Mouse (Mus musculus): ENCODE data around the gene Stt3b. TPM values are rescaled to one million over a fixed set of nuclear protein-coding genes. Genes with fewer than 3 reads are reported as not detected.
A peak's percentile ranks its signal among the peaks of the same experiment; 100 is the strongest.

Stt3b gene
- polyA plus RNA-seq, 2 experiments = 67.2 to 117 TPM

DNA sequence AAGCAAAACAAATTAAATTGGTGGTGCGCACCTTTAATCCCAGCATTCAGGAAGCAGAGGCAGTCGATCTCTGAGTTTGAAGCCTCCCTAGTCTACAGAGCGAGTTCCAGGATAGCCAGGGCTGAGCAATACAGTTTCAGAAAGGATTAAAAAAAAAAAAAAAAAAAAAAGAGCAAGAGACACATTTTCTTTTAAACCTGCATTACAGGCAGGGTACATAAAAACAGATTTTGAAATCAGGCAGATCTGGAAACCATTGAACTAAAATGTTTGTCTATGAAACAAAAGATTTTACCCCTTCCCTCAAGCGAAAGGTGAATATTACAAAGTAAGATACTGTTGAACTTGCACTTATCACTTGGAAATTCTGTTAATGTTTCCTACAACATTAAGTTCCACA is 6.1 kb downstream of the Stt3b start:
- no peak overlapping the region for H3K27ac ChIP-seq (replicated peaks; ENCODE audit: low read depth, low read length)
- peaks cover 30% of the 10 kb centered on the region for H3K4me1 ChIP-seq (ENCODE audit: control insufficient read depth, insufficient read depth, low read length)
- no peak for TF ChIP-seq POLR2A (IDR thresholded peaks at IDR 0.05; ENCODE audit: borderline replicate concordance, extremely low read depth, insufficient read depth, insufficient read length)
- ATAC-seq (ENCODE audit: low FRiP score, low read depth) = no peak
- no peaks in the 10 kb centered on the region for H3K27me3 ChIP-seq (ENCODE audit: control insufficient read depth, insufficient read depth, low read length)
- no peak overlapping the region for H3K9ac ChIP-seq (ENCODE audit: low read depth, low read length, severe bottlenecking)
- 79% methylated on average over 4 of the region's 4 CpGs for WGBS
- no peaks in the 10 kb centered on the region for H3K9me3 ChIP-seq (ENCODE audit: control insufficient read depth, low read length)
- no peak for DNase-seq (ENCODE audit: low spot score)
- no peak overlapping the region for H3K4me3 ChIP-seq (replicated peaks; ENCODE audit: low read length)
- no peak overlapping the region for H3K4me2 ChIP-seq (replicated peaks; ENCODE audit: low read depth, low read length, severe bottlenecking)
- H3K36me3 ChIP-seq (ENCODE audit: control insufficient read depth, insufficient read depth, low read length) = no peaks in the 10 kb centered on the region; the same call in 1 of the 2 replicates

DNA sequence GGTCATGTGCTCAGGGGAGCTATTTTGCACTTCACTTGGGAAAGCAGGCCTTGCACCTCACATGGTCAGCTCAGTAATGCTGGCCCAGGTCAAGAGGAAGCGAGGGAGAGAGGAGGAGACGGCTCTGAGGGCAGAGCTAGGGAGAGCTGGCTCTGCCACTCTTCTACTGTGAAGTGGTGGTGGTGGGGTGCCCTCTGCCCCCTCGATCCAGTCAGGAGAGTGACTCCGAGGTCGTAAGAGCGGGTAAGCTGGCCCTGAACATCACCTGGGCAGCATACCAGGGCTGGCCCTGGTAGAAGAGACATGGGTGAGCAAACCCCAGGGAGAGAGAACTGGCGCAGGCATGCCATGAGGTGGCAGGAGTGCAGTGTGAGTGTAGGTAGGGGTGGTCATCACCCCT is 8.6 kb downstream of the Stt3b start:
- Histone ChIP-seq H3K4me3 (replicated peaks; ENCODE audit: low read length) (no peak overlapping the region), H3K27me3 (ENCODE audit: control insufficient read depth, insufficient read depth, low read length) (no peaks in the 10 kb centered on the region), H3K4me1 (ENCODE audit: control insufficient read depth, insufficient read depth, low read length) (peaks cover 14% of the 10 kb centered on the region), H3K27ac (replicated peaks; ENCODE audit: low read depth, low read length) (no peak overlapping the region), H3K4me2 (replicated peaks; ENCODE audit: low read depth, low read length, severe bottlenecking) (no peak overlapping the region), H3K36me3 (ENCODE audit: control insufficient read depth, insufficient read depth, low read length) (no peaks in the 10 kb centered on the region; the same call in 1 of the 2 replicates), H3K9ac (ENCODE audit: low read depth, low read length, severe bottlenecking) (no peak overlapping the region), H3K9me3 (ENCODE audit: control insufficient read depth, low read length) (no peaks in the 10 kb centered on the region)
- 82% methylated on average over 7 of the region's 7 CpGs for WGBS
- ATAC-seq (ENCODE audit: low FRiP score, low read depth) = no peak
- no peak for TF ChIP-seq POLR2A (IDR thresholded peaks at IDR 0.05; ENCODE audit: borderline replicate concordance, extremely low read depth, insufficient read depth, insufficient read length)
- no peak for DNase-seq (ENCODE audit: low spot score)

DNA sequence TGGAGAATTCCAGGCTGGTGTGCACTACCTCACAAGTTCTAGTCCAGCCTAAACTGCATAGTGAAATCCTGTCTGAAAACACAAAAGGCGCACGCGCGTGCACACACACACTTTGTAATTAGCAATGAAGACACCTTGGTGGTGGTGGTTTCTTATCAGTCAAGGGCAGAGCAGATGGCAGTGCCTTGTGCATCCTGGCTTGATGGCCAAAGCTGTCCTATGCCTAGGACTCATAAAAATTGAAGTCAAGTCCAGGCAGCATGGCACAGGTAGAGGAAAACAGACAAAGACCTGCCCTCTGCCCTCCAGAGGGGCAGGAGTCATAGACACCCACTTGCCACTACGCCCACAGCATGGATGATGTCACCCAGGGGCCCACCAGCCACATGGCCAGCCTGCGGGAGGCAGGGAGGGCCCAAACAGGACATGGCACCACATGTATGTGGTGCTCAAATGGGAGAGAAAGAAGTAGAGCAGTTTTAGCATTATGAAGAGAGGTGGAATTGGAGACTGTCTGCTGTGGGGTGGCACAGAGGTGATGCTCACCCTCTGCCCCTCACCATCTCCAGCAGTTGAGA is 9.1 kb downstream of the Stt3b start:
- H3K4me2 ChIP-seq (replicated peaks; ENCODE audit: low read depth, low read length, severe bottlenecking) = no peak overlapping the region
- H3K4me3 ChIP-seq (replicated peaks; ENCODE audit: low read length) = no peak overlapping the region
- no peak overlapping the region for H3K27ac ChIP-seq (replicated peaks; ENCODE audit: low read depth, low read length)
- H3K36me3 ChIP-seq (ENCODE audit: control insufficient read depth, insufficient read depth, low read length) = no peaks in the 10 kb centered on the region; the same call in 1 of the 2 replicates
- H3K27me3 ChIP-seq (ENCODE audit: control insufficient read depth, insufficient read depth, low read length) = no peaks in the 10 kb centered on the region
- ATAC-seq (ENCODE audit: low FRiP score, low read depth) (no peak), DNase-seq (ENCODE audit: low spot score) (no peak)
- H3K9ac ChIP-seq (ENCODE audit: low read depth, low read length, severe bottlenecking) = no peak overlapping the region
- peaks cover 9% of the 10 kb centered on the region for H3K4me1 ChIP-seq (ENCODE audit: control insufficient read depth, insufficient read depth, low read length)
- H3K9me3 ChIP-seq (ENCODE audit: control insufficient read depth, low read length) = no peaks in the 10 kb centered on the region
- WGBS = 89% methylated on average over 6 of the region's 6 CpGs
- TF ChIP-seq POLR2A (IDR thresholded peaks at IDR 0.05; ENCODE audit: borderline replicate concordance, extremely low read depth, insufficient read depth, insufficient read length) = no peak

DNA sequence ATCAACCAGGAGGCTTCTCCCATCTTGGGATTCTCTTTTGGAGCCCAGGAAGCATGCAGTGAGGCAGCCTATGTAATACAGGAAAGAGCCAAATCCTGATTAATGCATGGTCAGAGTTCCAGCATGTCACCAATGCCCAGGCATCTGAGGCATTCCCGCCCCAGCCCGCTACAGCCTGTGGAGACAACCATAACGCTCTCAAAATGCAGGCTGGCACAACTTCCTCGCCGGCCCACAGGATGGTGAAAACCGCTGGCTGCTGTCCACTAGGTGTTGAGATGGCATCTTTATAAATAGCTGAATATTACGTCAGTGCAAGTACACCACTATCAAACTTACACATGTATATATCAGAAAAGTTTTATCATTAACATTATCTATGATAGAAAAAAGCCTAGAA is 13.5 kb downstream of the Stt3b start:
- 0 out of 2 replicates have a peak, but pooled peaks cover 8% of the 10 kb centered on the region for H3K4me1 ChIP-seq (ENCODE audit: control insufficient read depth, insufficient read depth, low read length)
- no peak overlapping the region for H3K4me2 ChIP-seq (replicated peaks; ENCODE audit: low read depth, low read length, severe bottlenecking)
- H3K27me3 ChIP-seq (ENCODE audit: control insufficient read depth, insufficient read depth, low read length) = no peaks in the 10 kb centered on the region
- TF ChIP-seq POLR2A (IDR thresholded peaks at IDR 0.05; ENCODE audit: borderline replicate concordance, extremely low read depth, insufficient read depth, insufficient read length) = no peak
- H3K36me3 ChIP-seq (ENCODE audit: control insufficient read depth, insufficient read depth, low read length) = no peaks in the 10 kb centered on the region; the same call in 1 of the 2 replicates
- H3K9ac ChIP-seq (ENCODE audit: low read depth, low read length, severe bottlenecking) = no peak overlapping the region
- no peak overlapping the region for H3K4me3 ChIP-seq (replicated peaks; ENCODE audit: low read length)
- H3K27ac ChIP-seq (replicated peaks; ENCODE audit: low read depth, low read length) = no peak overlapping the region
- no peaks in the 10 kb centered on the region for H3K9me3 ChIP-seq (ENCODE audit: control insufficient read depth, low read length)
- DNase-seq (ENCODE audit: low spot score) (no peak), ATAC-seq (ENCODE audit: low FRiP score, low read depth) (no peak)
- WGBS = 70% methylated on average over 7 of the region's 7 CpGs

DNA sequence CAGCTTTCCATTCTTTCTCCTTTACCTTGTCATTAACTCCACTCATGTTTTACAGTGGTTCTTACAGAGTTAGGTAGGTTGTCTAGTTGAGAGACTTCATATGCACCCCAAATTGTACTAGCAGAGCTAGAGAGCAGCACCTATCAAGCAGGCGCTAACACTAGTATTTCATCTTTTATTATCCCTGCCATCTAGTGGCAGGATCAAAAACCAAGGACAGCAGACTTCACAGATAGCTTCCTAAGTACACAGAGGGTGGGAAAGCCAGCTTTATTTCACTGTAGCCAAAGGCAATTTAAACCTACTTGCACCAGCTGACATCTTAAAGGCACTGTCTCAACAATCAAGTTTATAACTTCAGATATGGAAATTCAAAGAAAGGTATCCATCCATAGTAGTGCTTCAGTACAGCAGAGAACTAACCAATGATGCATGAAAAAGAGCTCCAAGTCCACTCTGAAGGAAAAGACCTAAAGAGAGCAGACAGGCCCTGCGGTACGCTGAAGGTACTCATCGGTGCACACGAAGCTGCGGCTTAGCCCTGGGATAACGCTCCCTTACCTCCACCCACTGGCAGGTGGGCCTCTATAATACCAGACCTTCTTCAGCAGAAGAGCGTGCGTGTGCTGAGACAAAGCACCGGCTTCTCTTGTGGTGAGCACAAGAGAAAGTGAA is 16.2 kb downstream of the Stt3b start:
- no peak overlapping the region for H3K27ac ChIP-seq (replicated peaks; ENCODE audit: low read depth, low read length)
- no peaks in the 10 kb centered on the region for H3K36me3 ChIP-seq (ENCODE audit: control insufficient read depth, insufficient read depth, low read length)
- no peak overlapping the region for H3K4me3 ChIP-seq (replicated peaks; ENCODE audit: low read length)
- H3K9ac ChIP-seq (ENCODE audit: low read depth, low read length, severe bottlenecking) = no peak overlapping the region
- H3K27me3 ChIP-seq (ENCODE audit: control insufficient read depth, insufficient read depth, low read length) = no peaks in the 10 kb centered on the region
- 0 out of 2 replicates have a peak, but pooled peaks cover 8% of the 10 kb centered on the region for H3K4me1 ChIP-seq (ENCODE audit: control insufficient read depth, insufficient read depth, low read length)
- TF ChIP-seq POLR2A (IDR thresholded peaks at IDR 0.05; ENCODE audit: borderline replicate concordance, extremely low read depth, insufficient read depth, insufficient read length) = no peak
- ATAC-seq (ENCODE audit: low FRiP score, low read depth) (no peak), DNase-seq (ENCODE audit: low spot score) (peak; percentile 17)
- no peaks in the 10 kb centered on the region for H3K9me3 ChIP-seq (ENCODE audit: control insufficient read depth, low read length)
- 77% methylated on average over 10 of the region's 10 CpGs for WGBS
- no peak overlapping the region for H3K4me2 ChIP-seq (replicated peaks; ENCODE audit: low read depth, low read length, severe bottlenecking)

Data from limb, embryonic 14.5 days (tissue).